Mouse (Mus musculus) kidney, postnatal 0 days (tissue): ENCODE results near the gene Kmt5a. TPM values are rescaled to one million over a fixed set of nuclear protein-coding genes. Genes with fewer than 3 reads are reported as not detected.

Experiments used
- ATAC-seq: fragments of 200-750 bp; cut with Nextera tagmentation; replicated peaks from 2 replicates; pipeline ENCODE4 v1.8.0; 2017; ENCODE audit warnings: low read depth, moderate number of reproducible peaks, moderate TSS enrichment, moderate library complexity; ENCODE audit not compliant: low FRiP score
- DNase-seq: peaks from one replicate; pipeline ENCODE4 v3.0.0-alpha.2; 2016; ENCODE audit warnings: low spot score
- H3K27ac ChIP-seq: fragments of 300-500 bp; sonication (generic); 2 replicates; pipeline ENCODE4 v1.5.1; 2014; ENCODE audit warnings: mild to moderate bottlenecking
- H3K27me3 ChIP-seq: fragments of 300-500 bp; sonication (generic); 2 replicates; pipeline ENCODE4 v1.6.1; 2014; ENCODE audit warnings: low read length, mixed read lengths; ENCODE audit not compliant: insufficient read depth
- H3K36me3 ChIP-seq: fragments of 300-500 bp; sonication (generic); 2 replicates; pipeline ENCODE4 v1.6.1; 2014; ENCODE audit warnings: low read length, mixed read lengths; ENCODE audit not compliant: insufficient read depth
- H3K4me1 ChIP-seq: fragments of 300-500 bp; sonication (generic); replicated peaks from 2 replicates; pipeline ENCODE4 v1.6.1; 2014; ENCODE audit warnings: antibody characterized with exemption, low read length, mixed read lengths; ENCODE audit not compliant: insufficient read depth
- H3K4me2 ChIP-seq: fragments of 300-500 bp; sonication (generic); 2 replicates; pipeline ENCODE4 v1.6.1; 2014; ENCODE audit warnings: mild to moderate bottlenecking, low read length, moderate library complexity, mixed read lengths
- H3K4me3 ChIP-seq: fragments of 300-500 bp; sonication (generic); replicated peaks from 2 replicates; pipeline ENCODE4 v1.5.1; 2014; ENCODE audit warnings: low read depth, low read length
- H3K9ac ChIP-seq: fragments of 300-500 bp; sonication (generic); 2 replicates; pipeline ENCODE4 v1.6.1; 2014; ENCODE audit warnings: low read depth, low read length
- H3K9me3 ChIP-seq: fragments of 300-500 bp; sonication (generic); replicated peaks from 2 replicates; pipeline ENCODE4 v1.6.1; 2016; ENCODE audit warnings: low read length, inconsistent platforms, mixed read lengths
- CTCF ChIP-seq: IDR thresholded peaks from 2 replicates; pipeline ENCODE4 v1.5.1; 2016; ENCODE audit warnings: antibody characterized with exemption, low read depth, mild to moderate bottlenecking, moderate library complexity
- WGBS: fragments of 180-500 bp; shearing (Covaris S2); extraction: QIAGEN DNeasy Blood & Tissue Kit; methylation state at CpG from one replicate; pipeline ENCODE4 v1.1.7; 2014; 5-methylcytosine and 5-hydroxymethylcytosine counted together
- microRNA-seq: library from miRNA; unstranded; fragments of <30 nt; microRNA quantifications from one replicate; pipeline ENCODE4, GENCODE M21; 2016
- polyA plus RNA-seq: library from polyadenylated mRNA; unstranded; fragments of >200 nt; fragmentation: Nextera tagmentation; extraction: Ambion mirVana; gene quantifications from 2 replicates; pipeline ENCODE4 v1.2.1, GENCODE M21; 2015

Kmt5a gene
- polyA plus RNA-seq, 1 experiment from 2014 or later = 47.5 TPM

GRCm38 (mm10) chr5:124510536-124511050 lies 70.9 kb downstream of the Kmt5a start:
- no peak for TF ChIP-seq CTCF
- 88% methylated on average over 10 of the region's 10 CpGs for WGBS
- no peak overlapping the region for H3K27ac ChIP-seq

More at GRCm38 (mm10) chr5:124510536-124511050, 70.9 kb downstream of the Kmt5a start:
- Histone ChIP-seq H3K9me3 (no peaks in the 10 kb centered on the region), H3K4me2 (no peak overlapping the region), H3K9ac (no peak overlapping the region), H3K36me3 (peaks cover 17% of the 10 kb centered on the region; the same call in 1 of the 2 replicates), H3K4me3 (no peak overlapping the region), H3K27me3 (no peaks in the 10 kb centered on the region), H3K4me1 (no peaks in the 10 kb centered on the region; the same call in 1 of the 2 replicates)
- ATAC-seq (no peak), DNase-seq (no peak)

Small RNA genes lying within 50 kb of the gene (microRNA-seq; reads per million reads assigned to microRNA genes)
- gene Gm27486 = not detected

Other genes with a start within 250 kb of the Kmt5a start
- 3.0 and 3.1 TPM in 2 replicates for gene Pitpnm2, start 190.2 kb upstream of the Kmt5a start, polyA plus RNA-seq
- gene Mphosph9, start 112.0 kb upstream of the Kmt5a start, polyA plus RNA-seq = 5.2 and 6.0 TPM in 2 replicates
- gene 2810006K23Rik, start 111.8 kb upstream of the Kmt5a start, polyA plus RNA-seq = 12.0 and 13.9 TPM in 2 replicates
- 57.7 and 131 TPM in 2 replicates for gene Cdk2ap1, start 76.8 kb upstream of the Kmt5a start, polyA plus RNA-seq
- 56.2 and 70.6 TPM in 2 replicates for gene Sbno1, start 13.9 kb upstream of the Kmt5a start, polyA plus RNA-seq
- gene Rilpl2, start 38.4 kb downstream of the Kmt5a start, polyA plus RNA-seq = 41.9 and 44.7 TPM in 2 replicates
- gene Snrnp35, start 43.2 kb downstream of the Kmt5a start, polyA plus RNA-seq = 17.1 and 21.3 TPM in 2 replicates
- gene Rilpl1, start 91.5 kb downstream of the Kmt5a start, polyA plus RNA-seq = 24.2 and 27.2 TPM in 2 replicates
- gene Tmed2, start 100.8 kb downstream of the Kmt5a start, polyA plus RNA-seq = 561 and 572 TPM in 2 replicates
- 7.5 and 8.3 TPM in 2 replicates for gene Ddx55, start 112.9 kb downstream of the Kmt5a start, polyA plus RNA-seq
- 64.4 and 66.0 TPM in 2 replicates for gene Eif2b1, start 139.2 kb downstream of the Kmt5a start, polyA plus RNA-seq
- gene Gtf2h3, start 139.2 kb downstream of the Kmt5a start, polyA plus RNA-seq = 44.6 and 49.3 TPM in 2 replicates
- gene Atp6v0a2, start 188.6 kb downstream of the Kmt5a start, polyA plus RNA-seq = 33.6 and 34.5 TPM in 2 replicates